ENCODE assay signal across 25 mouse cellular contexts in the genomic region with DNA sequence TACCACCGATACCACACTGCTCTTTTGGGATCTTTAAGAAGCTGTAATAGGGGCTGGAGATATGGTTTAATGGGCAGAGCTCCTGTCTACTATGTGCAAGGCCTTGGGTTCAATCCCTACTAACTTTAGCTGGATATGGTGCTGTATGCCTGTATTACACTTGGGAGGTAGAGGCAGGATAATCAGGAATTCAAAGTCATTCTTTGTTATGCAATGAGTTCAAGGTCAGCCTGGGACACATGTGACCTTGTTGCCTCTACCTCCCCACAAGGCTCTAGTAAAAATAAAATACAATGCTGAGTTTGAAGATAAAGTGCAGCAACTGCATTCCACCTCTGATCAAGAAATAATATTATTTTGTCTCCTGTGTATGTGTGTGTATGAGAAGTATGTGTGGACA. TPM values are rescaled to one million over a fixed set of nuclear protein-coding genes. Genes with fewer than 3 reads are reported as not detected.
"Had no signal": no experiment of that assay in that cellular context is flagged by ENCODE, and none has a peak within 500 bp of the region (broad histone marks: within the 10 kb centered on the region; RNA-seq: fewer than 3 reads in every experiment).

No protein-coding gene starts in this region.

- H3K9ac ChIP-seq: heart, embryonic 12.5 days; hindbrain, embryonic 13.5 days; hindbrain, embryonic 15.5 days; kidney, embryonic 15.5 days; limb, embryonic 13.5 days; limb, embryonic 15.5 days; liver, embryonic 12.5 days; liver, embryonic 14.5 days had no signal

- DNase-seq: gastrocnemius, postnatal 14 days; gastrocnemius, postnatal 36 days; heart, adult 18-20 months; heart, postnatal 14 days; heart, postnatal 36 days; kidney, adult 11 months; kidney, adult 2 months; kidney, adult 9 months; kidney, postnatal 14 days; kidney, postnatal 36 days; layer of hippocampus, postnatal 36 days; left cerebral cortex, postnatal 4 days had no signal

- H3K27ac ChIP-seq: heart, embryonic 10.5 days; hindbrain, embryonic 13.5 days; hindbrain, embryonic 15.5 days; hindbrain, postnatal 0 days; kidney, embryonic 15.5 days; kidney, postnatal 0 days; limb, embryonic 13.5 days; limb, embryonic 15.5 days; liver, embryonic 12.5 days; liver, embryonic 14.5 days had no signal

- H3K4me2 ChIP-seq: heart, embryonic 12.5 days; hindbrain, embryonic 13.5 days; hindbrain, embryonic 15.5 days; kidney, embryonic 15.5 days; limb, embryonic 13.5 days; limb, embryonic 15.5 days; liver, embryonic 12.5 days had no signal

- H3K9me3 ChIP-seq: heart, embryonic 10.5 days; heart, embryonic 12.5 days; hindbrain, embryonic 13.5 days; hindbrain, embryonic 15.5 days; kidney, embryonic 15.5 days; limb, embryonic 13.5 days; limb, embryonic 15.5 days; liver, embryonic 12.5 days had no signal

- H3K4me3 ChIP-seq: heart, embryonic 10.5 days; heart, embryonic 12.5 days; hindbrain, embryonic 13.5 days; hindbrain, embryonic 15.5 days; kidney, embryonic 15.5 days; limb, embryonic 13.5 days; limb, embryonic 15.5 days; liver, embryonic 12.5 days had no signal

- ATAC-seq: hindbrain, postnatal 0 days; intestine, embryonic 16.5 days; liver, embryonic 12.5 days had no signal

- H3K36me3 ChIP-seq: heart, embryonic 10.5 days; hindbrain, embryonic 13.5 days; hindbrain, embryonic 15.5 days; kidney, embryonic 15.5 days; limb, embryonic 13.5 days; limb, embryonic 15.5 days; liver, embryonic 12.5 days had no signal

- H3K27me3 ChIP-seq: heart, embryonic 12.5 days; hindbrain, embryonic 13.5 days; hindbrain, embryonic 15.5 days; kidney, embryonic 15.5 days; limb, embryonic 13.5 days; limb, embryonic 15.5 days; liver, embryonic 12.5 days had no signal

RNA-seq across cellular contexts. Expression of a gene that starts 25.6 kb away (rescaled TPM):
- total RNA-seq: hematopoietic stem cell, adult 5-6 weeks had no signal
